In genomic region chr13:51418268-51418941, GRCm38 (mm10) we compare ENCODE assay signal across 7 mouse cellular contexts. TPM values are rescaled to one million over a fixed set of nuclear protein-coding genes. Genes with fewer than 3 reads are reported as not detected.
A peak's percentile ranks its signal among the peaks of the same experiment; 100 is the strongest.
DNase-seq lines count a peak whose midpoint lies in the region; ATAC-seq lines count a peak whose summit lies in the region.

No protein-coding gene starts in this region.

- DNase-seq in adrenal gland, postnatal 36 days, result peak; percentile 94 to 95
- peak; percentile 87 to 92 for DNase-seq in heart, adult 9 months (ENCODE audit: low spot score in 2 of 2)
- DNase-seq in kidney, adult 9 months, result peak; percentile 93
- DNase-seq in spleen, postnatal 10 days (ENCODE audit: low spot score in 2 of 2), result peak; percentile 60 to 87

- H3K9ac ChIP-seq in embryonic facial prominence, embryonic 12.5 days, result peak overlapping the region; percentile 26
- peak overlapping the region; percentile 60 for H3K9ac ChIP-seq in limb, embryonic 13.5 days
- peak overlapping the region; percentile 66 for H3K9ac ChIP-seq in midbrain, embryonic 16.5 days (ENCODE audit: low read depth, low read length)

- no peaks in the 10 kb centered on the region for H3K27me3 ChIP-seq in embryonic facial prominence, embryonic 12.5 days
- no peaks in the 10 kb centered on the region for H3K27me3 ChIP-seq in limb, embryonic 13.5 days
- no peaks in the 10 kb centered on the region for H3K27me3 ChIP-seq in midbrain, embryonic 16.5 days (ENCODE audit: control insufficient read depth, insufficient read depth, low read depth, low read length)

- H3K36me3 ChIP-seq in embryonic facial prominence, embryonic 12.5 days, result peaks cover 79% of the 10 kb centered on the region
- H3K36me3 ChIP-seq in limb, embryonic 13.5 days, result peaks cover 87% of the 10 kb centered on the region
- no peaks in the 10 kb centered on the region for H3K36me3 ChIP-seq in midbrain, embryonic 16.5 days (ENCODE audit: control insufficient read depth, insufficient read depth, low read length)

- 0 out of 2 replicates have a peak, but pooled peaks have one; percentile 35 for ATAC-seq in embryonic facial prominence, embryonic 12.5 days (ENCODE audit: insufficient number of reproducible peaks, insufficient read depth, low FRiP score, low TSS enrichment)
- ATAC-seq in limb, embryonic 13.5 days (ENCODE audit: low FRiP score, low read depth), result peak; percentile 77
- ATAC-seq in midbrain, embryonic 16.5 days, result peak; percentile 87

- peak overlapping the region; percentile 86 for H3K27ac ChIP-seq in embryonic facial prominence, embryonic 12.5 days
- peak overlapping the region; percentile 87 for H3K27ac ChIP-seq in limb, embryonic 13.5 days
- peak overlapping the region; percentile 85 for H3K27ac ChIP-seq in midbrain, embryonic 16.5 days (ENCODE audit: low read length)

- H3K4me2 ChIP-seq in embryonic facial prominence, embryonic 12.5 days (replicated peaks), result peak overlapping the region; percentile 32
- peak overlapping the region; percentile 50 for H3K4me2 ChIP-seq in limb, embryonic 13.5 days (replicated peaks)
- H3K4me2 ChIP-seq in midbrain, embryonic 16.5 days (ENCODE audit: low read length), result peak overlapping the region; percentile 65

- WGBS in embryonic facial prominence, embryonic 12.5 days, result 5% methylated on average over 20 of the region's 20 CpGs
- WGBS in limb, embryonic 13.5 days, result 4% methylated on average over 20 of the region's 20 CpGs
- WGBS in midbrain, embryonic 16.5 days, result 3% methylated on average over 20 of the region's 20 CpGs

- H3K9me3 ChIP-seq in embryonic facial prominence, embryonic 12.5 days, result 0 out of 2 replicates have a peak, but pooled peaks cover 4% of the 10 kb centered on the region
- H3K9me3 ChIP-seq in limb, embryonic 13.5 days, result peaks cover 13% of the 10 kb centered on the region
- no peaks in the 10 kb centered on the region for H3K9me3 ChIP-seq in midbrain, embryonic 16.5 days (replicated peaks; ENCODE audit: control insufficient read depth, low read length, poor library complexity, severe bottlenecking)

- H3K4me3 ChIP-seq in embryonic facial prominence, embryonic 12.5 days, result no peak overlapping the region
- H3K4me3 ChIP-seq in limb, embryonic 13.5 days, result peak overlapping the region; percentile 12; the same call in 1 of the 2 replicates
- peak overlapping the region; percentile 27 for H3K4me3 ChIP-seq in midbrain, embryonic 16.5 days (ENCODE audit: low read depth, low read length)

- peaks cover 27% of the 10 kb centered on the region for H3K4me1 ChIP-seq in embryonic facial prominence, embryonic 12.5 days
- peaks cover 39% of the 10 kb centered on the region for H3K4me1 ChIP-seq in limb, embryonic 13.5 days
- peaks cover 19% of the 10 kb centered on the region for H3K4me1 ChIP-seq in midbrain, embryonic 16.5 days (ENCODE audit: control insufficient read depth, insufficient read depth, low read length)

RNA-seq across cellular contexts. Expression of gene S1pr3, which starts 10.0 kb away (rescaled TPM):
- 10 to 100 TPM; 18.0 to 18.4 TPM for total RNA-seq in adrenal gland, postnatal 36 days (2021)
- polyA plus RNA-seq in embryonic facial prominence, embryonic 12.5 days (2016; fragmentation: Nextera tagmentation; extraction: Ambion mirVana), result 140 and 144 TPM in 2 replicates
- 145 and 161 TPM in 2 replicates for polyA plus RNA-seq in limb, embryonic 13.5 days (2015; fragmentation: Nextera tagmentation; extraction: Ambion mirVana)
- polyA plus RNA-seq in midbrain, embryonic 16.5 days (2015; fragmentation: Nextera tagmentation; extraction: Ambion mirVana), result 11.9 and 14.6 TPM in 2 replicates

Comparison
In these comparisons a context has a peak if more than half of its experiments do, and no peak if none do; other contexts are left out.
1. ATAC-seq: peak in every context shown above with its lines; median percentile 87 in midbrain, embryonic 16.5 days; 77 in limb, embryonic 13.5 days; 35 in embryonic facial prominence, embryonic 12.5 days.